Mouse (Mus musculus) forebrain, embryonic 14.5 days (tissue): ENCODE results near the gene Scn9a. TPM values are rescaled to one million over a fixed set of nuclear protein-coding genes. Genes with fewer than 3 reads are reported as not detected.

Experiments
- ATAC-seq: fragments of 200-750 bp; cut with Nextera tagmentation; 2 replicates; pipeline ENCODE4 v1.8.0; 2017; ENCODE audit warnings: mild to moderate bottlenecking, moderate library complexity
- DNase-seq: peaks from one replicate; pipeline ENCODE4 v3.0.0-alpha.2; 2015; ENCODE audit warnings: low spot score
- H3K27ac ChIP-seq: fragments of 300-500 bp; sonication (generic); 2 replicates; pipeline ENCODE4 v1.5.1; 2014; ENCODE audit warnings: low read depth, mild to moderate bottlenecking, control low read depth, low read length, moderate library complexity
- H3K27me3 ChIP-seq: fragments of 300-500 bp; sonication (generic); replicated peaks from 2 replicates; pipeline ENCODE4 v1.6.1; 2014; ENCODE audit warnings: low read length, control low read depth, mixed read lengths; ENCODE audit not compliant: control insufficient read depth, insufficient read depth
- H3K36me3 ChIP-seq: fragments of 300-500 bp; sonication (generic); 2 replicates; pipeline ENCODE4 v1.6.1; 2014; ENCODE audit warnings: low read length, control low read depth; ENCODE audit not compliant: control insufficient read depth, insufficient read depth
- H3K4me1 ChIP-seq: fragments of 300-500 bp; sonication (generic); 2 replicates; pipeline ENCODE4 v1.6.1; 2014; ENCODE audit warnings: antibody characterized with exemption, low read length, control low read depth; ENCODE audit not compliant: control insufficient read depth, insufficient read depth
- H3K4me2 ChIP-seq: fragments of 300-500 bp; sonication (generic); 2 replicates; pipeline ENCODE4 v1.6.1; 2014; ENCODE audit warnings: mild to moderate bottlenecking, control low read depth, low read length
- H3K4me3 ChIP-seq: fragments of 300-500 bp; sonication (generic); 2 replicates; pipeline ENCODE4 v1.5.1; 2014; ENCODE audit warnings: low read depth, low read length, control low read depth
- H3K9ac ChIP-seq: fragments of 300-500 bp; sonication (generic); 2 replicates; pipeline ENCODE4 v1.6.1; 2014; ENCODE audit warnings: mild to moderate bottlenecking, low read length, control low read depth, moderate library complexity
- H3K9me3 ChIP-seq: fragments of 300-500 bp; sonication (generic); replicated peaks from 2 replicates; pipeline ENCODE4 v1.6.1; 2016; ENCODE audit warnings: low read length, control low read depth, mixed read lengths; ENCODE audit not compliant: control insufficient read depth
- WGBS: fragments of 180-500 bp; shearing (Covaris S2); extraction: QIAGEN DNeasy Blood & Tissue Kit; methylation state at CpG from one replicate; pipeline ENCODE4 v1.1.7; 2014; 5-methylcytosine and 5-hydroxymethylcytosine counted together
- polyA plus RNA-seq: library from polyadenylated mRNA; unstranded; fragments of >200 nt; fragmentation: Nextera tagmentation; extraction: Ambion mirVana; gene quantifications from 2 replicates; pipeline ENCODE4 v1.2.1, GENCODE M21; 2014

The Scn9a gene
- polyA plus RNA-seq, 1 experiment from 2014 or later = 2.2 TPM

DNA sequence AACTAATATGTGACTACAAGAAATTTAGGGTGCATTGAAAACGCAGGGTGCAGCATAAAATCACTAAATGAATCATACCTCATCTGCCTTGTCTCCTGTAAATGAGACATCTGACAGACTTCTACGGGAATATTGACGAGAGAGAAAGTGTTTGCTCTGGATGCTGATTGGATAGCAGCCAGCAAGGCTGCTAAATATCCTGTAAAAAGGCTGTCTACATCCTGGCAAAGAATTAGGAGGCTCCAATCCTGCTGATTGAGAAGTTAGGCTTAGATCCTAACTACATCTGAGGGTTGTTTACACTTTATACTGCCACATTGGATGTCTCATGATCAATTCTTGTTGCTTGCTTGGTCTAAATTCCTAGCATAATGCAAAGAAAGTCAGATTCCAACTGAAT, 44.6 kb downstream of the Scn9a start:
- Histone ChIP-seq H3K36me3 (no peaks in the 10 kb centered on the region), H3K4me3 (no peak overlapping the region), H3K27ac (no peak overlapping the region), H3K9ac (no peak overlapping the region), H3K27me3 (no peaks in the 10 kb centered on the region), H3K4me2 (no peak overlapping the region), H3K4me1 (no peaks in the 10 kb centered on the region), H3K9me3 (no peaks in the 10 kb centered on the region)
- peak; percentile 61; the same call in 1 of the 2 replicates for ATAC-seq
- peak; percentile 60 for DNase-seq
- WGBS = 66% methylated on average over 3 of the region's 3 CpGs

DNA sequence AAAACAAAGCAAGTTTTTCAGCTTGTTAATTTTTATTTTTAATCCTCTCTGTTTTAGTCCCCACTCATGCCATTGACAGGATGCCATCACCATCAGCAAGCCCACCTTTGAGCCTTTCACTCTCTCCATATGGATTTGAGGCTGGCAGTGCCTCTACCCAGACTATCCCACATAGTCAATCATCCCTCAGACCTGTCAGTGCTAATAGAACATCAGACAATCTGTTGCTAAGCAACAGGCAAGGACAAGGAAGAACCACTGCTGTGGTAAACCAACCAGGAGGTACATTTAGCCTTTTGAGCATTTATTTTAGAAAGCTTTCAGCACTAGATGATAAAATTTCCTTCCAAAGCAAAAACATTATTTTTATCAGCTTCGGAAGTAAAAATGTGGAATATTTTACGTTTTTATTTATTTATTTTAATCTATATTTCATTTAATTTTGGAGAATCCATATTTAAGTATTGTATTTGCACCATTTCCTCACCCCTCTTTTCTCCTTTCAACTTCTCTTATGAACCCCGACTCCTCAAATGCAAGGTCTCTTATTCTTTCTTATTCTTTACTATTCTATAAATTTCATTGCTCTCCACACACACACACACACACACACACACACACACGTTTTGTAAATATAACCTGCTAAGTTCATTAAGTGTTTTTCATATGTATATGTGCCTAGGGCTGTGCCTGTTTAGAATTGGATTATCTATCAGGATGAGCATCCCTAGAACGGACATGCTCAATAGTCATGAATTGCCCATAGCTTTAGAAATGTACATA, 54.5 kb downstream of the Scn9a start:
- no peaks in the 10 kb centered on the region for H3K4me1 ChIP-seq
- H3K4me2 ChIP-seq = no peak overlapping the region
- 72% methylated on average over 5 of the region's 5 CpGs for WGBS
- no peaks in the 10 kb centered on the region for H3K27me3 ChIP-seq
- no peak overlapping the region for H3K9ac ChIP-seq
- DNase-seq (peak; percentile 71), ATAC-seq (peak; percentile 83)
- no peak overlapping the region for H3K4me3 ChIP-seq
- H3K27ac ChIP-seq = no peak overlapping the region; the same call in 1 of the 2 replicates
- H3K9me3 ChIP-seq = no peaks in the 10 kb centered on the region
- no peaks in the 10 kb centered on the region for H3K36me3 ChIP-seq

DNA sequence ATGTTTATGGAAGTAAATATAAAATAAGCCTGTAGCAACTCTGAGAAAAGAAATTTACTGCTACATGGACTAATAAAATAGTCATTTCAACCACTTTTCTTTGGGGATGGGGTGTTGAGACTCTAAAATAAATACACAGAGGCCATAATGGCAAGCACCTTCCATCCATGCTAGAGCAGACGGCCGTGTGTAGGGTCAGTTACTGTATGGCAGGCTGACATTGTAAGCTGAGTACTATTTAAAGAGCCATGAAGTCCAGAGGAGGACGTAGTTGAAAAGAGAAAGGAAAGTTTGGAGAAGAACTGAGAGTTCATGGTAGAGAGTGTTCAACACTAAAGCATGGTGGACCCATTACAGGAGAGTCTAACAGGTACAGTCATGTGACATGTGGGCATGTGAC, 86.5 kb downstream of the Scn9a start:
- 92% methylated on average over 3 of the region's 3 CpGs for WGBS
- DNase-seq (no peak), ATAC-seq (no peak)
- no peak overlapping the region for H3K27ac ChIP-seq
- H3K4me1 ChIP-seq = no peaks in the 10 kb centered on the region
- H3K4me3 ChIP-seq = no peak overlapping the region
- H3K9me3 ChIP-seq = no peaks in the 10 kb centered on the region
- H3K27me3 ChIP-seq = no peaks in the 10 kb centered on the region
- H3K36me3 ChIP-seq = no peaks in the 10 kb centered on the region
- H3K9ac ChIP-seq = no peak overlapping the region
- H3K4me2 ChIP-seq = no peak overlapping the region

DNA sequence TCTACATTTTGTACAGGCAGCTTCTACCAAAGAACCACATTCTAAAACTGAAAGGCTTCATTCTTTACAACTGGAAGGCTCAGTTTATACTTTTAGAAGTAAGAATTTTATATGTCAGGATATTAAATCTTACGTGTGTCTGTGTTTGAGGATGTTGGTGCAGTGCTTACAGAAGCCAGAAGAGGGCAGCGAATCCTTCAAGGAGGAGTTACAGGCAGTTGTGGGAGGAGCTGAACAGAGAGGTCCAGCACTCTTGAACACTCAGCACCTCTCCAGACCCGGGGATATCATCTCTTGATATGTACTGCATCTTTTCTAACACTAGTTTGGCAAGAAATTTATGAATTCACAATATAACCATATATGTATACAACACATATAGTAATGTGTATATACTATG, 114.8 kb downstream of the Scn9a start:
- no peak overlapping the region for H3K27ac ChIP-seq
- H3K27me3 ChIP-seq = no peaks in the 10 kb centered on the region
- no peak for DNase-seq
- no peak overlapping the region for H3K4me2 ChIP-seq
- 74% methylated on average over 3 of the region's 3 CpGs for WGBS
- H3K36me3 ChIP-seq = no peaks in the 10 kb centered on the region
- H3K4me1 ChIP-seq = no peaks in the 10 kb centered on the region
- no peak overlapping the region for H3K9ac ChIP-seq
- no peak overlapping the region for H3K4me3 ChIP-seq
- no peaks in the 10 kb centered on the region for H3K9me3 ChIP-seq
- ATAC-seq = no peak

DNA sequence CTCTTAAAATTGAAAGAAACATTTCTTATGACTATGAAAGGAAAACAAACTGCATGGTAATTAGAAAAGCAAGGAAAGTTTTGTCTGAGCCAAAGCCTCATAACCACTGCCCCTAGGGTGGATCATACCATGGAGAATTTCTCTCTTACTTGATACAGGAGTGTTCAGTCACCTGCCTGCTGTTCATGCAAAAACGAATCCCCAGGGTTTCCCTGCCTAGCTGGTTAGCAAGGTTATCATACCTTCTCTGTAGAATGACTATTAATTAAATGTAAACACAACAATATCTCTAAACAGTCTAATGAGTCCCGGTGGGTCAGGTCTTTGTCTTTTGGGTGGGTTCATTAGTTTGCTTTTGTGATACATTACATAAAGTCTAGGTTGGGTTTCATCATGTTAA, 123.3 kb downstream of the Scn9a start:
- Histone ChIP-seq H3K36me3 (no peaks in the 10 kb centered on the region), H3K9ac (no peak overlapping the region), H3K4me2 (no peak overlapping the region), H3K27me3 (no peaks in the 10 kb centered on the region), H3K27ac (no peak overlapping the region), H3K9me3 (no peaks in the 10 kb centered on the region), H3K4me1 (no peaks in the 10 kb centered on the region), H3K4me3 (no peak overlapping the region)
- WGBS = 70% methylated on average over 2 of the region's 2 CpGs
- no peak for ATAC-seq
- DNase-seq = no peak

DNA sequence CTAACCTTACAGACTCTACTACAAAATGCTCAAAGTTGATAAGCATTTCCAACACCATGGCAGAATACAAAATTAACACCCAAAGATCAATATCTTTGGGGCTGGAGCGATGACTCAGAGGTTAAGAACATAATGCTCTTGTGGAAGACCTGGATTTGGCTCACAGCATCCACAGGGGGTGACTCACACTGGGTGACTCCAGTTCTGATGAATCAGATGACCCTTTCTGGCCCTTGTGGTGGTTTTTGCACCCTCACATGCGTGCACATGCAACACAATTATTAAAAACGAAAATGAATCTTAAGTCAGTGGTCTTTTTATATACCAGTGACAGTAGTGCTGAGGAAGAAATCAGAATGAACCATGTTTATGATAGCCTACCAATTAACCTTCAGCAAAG, 126.7 kb downstream of the Scn9a start:
- WGBS = 91% methylated on average over 3 of the region's 3 CpGs
- Histone ChIP-seq H3K4me1 (no peaks in the 10 kb centered on the region), H3K27me3 (no peaks in the 10 kb centered on the region), H3K4me3 (no peak overlapping the region), H3K27ac (no peak overlapping the region), H3K4me2 (no peak overlapping the region), H3K36me3 (no peaks in the 10 kb centered on the region), H3K9me3 (no peaks in the 10 kb centered on the region), H3K9ac (no peak overlapping the region)
- ATAC-seq = no peak
- DNase-seq = no peak

DNA sequence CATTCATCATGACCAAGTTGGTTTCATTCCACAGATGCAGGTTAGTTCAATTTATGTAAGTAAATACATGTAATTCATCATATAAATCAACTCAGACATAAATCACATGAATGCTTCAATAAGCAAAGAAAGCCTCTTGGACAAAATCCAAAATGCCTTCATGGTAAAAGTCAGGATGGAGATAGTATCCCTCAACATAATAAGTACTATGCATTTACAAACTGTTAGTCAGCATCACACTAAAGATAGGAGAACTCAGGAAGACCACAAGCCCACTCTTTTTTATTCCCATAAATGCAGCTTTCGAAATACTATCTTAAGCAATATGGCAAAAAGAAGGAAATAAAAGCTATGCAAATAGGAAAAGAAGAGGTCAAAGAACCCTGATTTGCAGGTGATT, 127.1 kb downstream of the Scn9a start:
- ATAC-seq = no peak
- H3K9ac ChIP-seq = no peak overlapping the region
- no peak overlapping the region for H3K4me3 ChIP-seq
- H3K27ac ChIP-seq = no peak overlapping the region
- H3K36me3 ChIP-seq = no peaks in the 10 kb centered on the region
- no peak overlapping the region for H3K4me2 ChIP-seq
- WGBS = 100% methylated on average over 1 of the region's 1 CpGs
- no peak for DNase-seq
- no peaks in the 10 kb centered on the region for H3K4me1 ChIP-seq
- H3K9me3 ChIP-seq = no peaks in the 10 kb centered on the region
- H3K27me3 ChIP-seq = no peaks in the 10 kb centered on the region

DNA sequence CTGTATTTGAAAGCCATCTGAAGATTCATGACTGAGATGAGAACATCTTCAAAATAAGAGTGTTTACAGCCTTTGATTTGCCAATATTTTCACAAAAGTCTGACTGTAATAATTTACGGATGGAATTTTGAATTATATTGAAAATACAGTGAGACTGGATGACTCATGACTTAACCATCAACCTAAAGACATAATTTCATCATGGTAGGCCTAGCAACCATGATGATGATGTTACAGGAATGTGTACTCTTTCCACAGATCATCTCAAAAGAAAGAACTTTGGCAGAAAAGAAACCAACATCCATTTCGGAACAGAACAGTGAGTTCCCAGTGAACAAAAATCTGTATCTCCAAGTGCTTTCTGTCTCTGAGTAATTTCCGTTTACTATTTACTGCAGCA, 132.6 kb downstream of the Scn9a start:
- H3K27me3 ChIP-seq = no peaks in the 10 kb centered on the region
- H3K9ac ChIP-seq = no peak overlapping the region
- 76% methylated on average over 3 of the region's 3 CpGs for WGBS
- no peak overlapping the region for H3K4me2 ChIP-seq
- DNase-seq (no peak), ATAC-seq (no peak)
- no peaks in the 10 kb centered on the region for H3K9me3 ChIP-seq
- no peak overlapping the region for H3K4me3 ChIP-seq
- H3K36me3 ChIP-seq = no peaks in the 10 kb centered on the region
- H3K27ac ChIP-seq = no peak overlapping the region
- H3K4me1 ChIP-seq = no peaks in the 10 kb centered on the region

DNA sequence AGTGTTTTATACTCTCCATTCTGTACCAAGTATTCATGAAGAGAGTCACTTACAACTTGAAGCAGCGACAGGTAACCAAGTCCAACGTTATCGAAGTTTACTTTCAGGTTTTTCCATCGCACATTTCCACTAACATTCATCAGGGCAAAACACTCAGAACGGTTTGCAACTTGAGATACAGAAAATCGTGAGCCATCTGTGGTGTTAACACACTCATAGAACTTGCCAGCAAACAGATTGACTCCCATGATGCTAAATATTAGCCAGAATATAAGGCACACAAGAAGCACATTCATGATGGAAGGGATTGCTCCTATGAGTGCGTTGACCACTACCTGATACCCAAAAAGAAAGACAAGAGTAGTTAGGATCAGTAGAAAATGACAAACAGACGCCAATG, 140.2 kb downstream of the Scn9a start:
- no peak overlapping the region for H3K9ac ChIP-seq
- H3K4me2 ChIP-seq = no peak overlapping the region
- H3K4me3 ChIP-seq = no peak overlapping the region
- H3K27me3 ChIP-seq = no peaks in the 10 kb centered on the region
- no peaks in the 10 kb centered on the region for H3K36me3 ChIP-seq
- H3K27ac ChIP-seq = no peak overlapping the region
- ATAC-seq (no peak), DNase-seq (peak; percentile 41)
- H3K9me3 ChIP-seq = no peaks in the 10 kb centered on the region
- WGBS = 84% methylated on average over 8 of the region's 8 CpGs
- no peaks in the 10 kb centered on the region for H3K4me1 ChIP-seq
